Mouse (Mus musculus) cerebellum, adult 2 months (tissue): ENCODE results near the gene Adamts20. TPM values are rescaled to one million over a fixed set of nuclear protein-coding genes. Genes with fewer than 3 reads are reported as not detected.

Source experiments
- DNase-seq, 2 experiments: peaks; one replicate each; pipeline ENCODE4 v3.0.0; 2021
- H3K27ac ChIP-seq: fragments of 200-500 bp; 2 replicates; pipeline ENCODE4 v1.5.1; 2012; ENCODE audit warnings: low read length, control low read depth, inconsistent platforms; ENCODE audit not compliant: insufficient read depth
- H3K27me3 ChIP-seq: fragments of 200-500 bp; 2 replicates; pipeline ENCODE4 v1.6.1; 2012; ENCODE audit warnings: inconsistent platforms, mild to moderate bottlenecking, low read length, moderate library complexity; ENCODE audit not compliant: control insufficient read depth, insufficient read depth
- H3K4me1 ChIP-seq: fragments of 200-500 bp; 2 replicates; pipeline ENCODE4 v1.6.1; 2011; ENCODE audit warnings: low read length; ENCODE audit not compliant: control insufficient read depth, insufficient read depth
- H3K4me3 ChIP-seq: fragments of 200-500 bp; replicated peaks from 2 replicates; pipeline ENCODE3; 2011; ENCODE audit warnings: mild to moderate bottlenecking, low read depth, low read length, control low read depth; ENCODE audit not compliant: insufficient read depth
- CTCF ChIP-seq: fragments of 200-500 bp; IDR thresholded peaks from 2 replicates; pipeline ENCODE4 v1.5.1; 2011; ENCODE audit warnings: low read depth, mild to moderate bottlenecking, control low read depth, low read length, moderate library complexity, borderline replicate concordance; ENCODE audit not compliant: insufficient read depth
- POLR2A ChIP-seq: fragments of 200-500 bp; IDR thresholded peaks from 2 replicates; pipeline ENCODE4 v1.6.1; 2011; ENCODE audit warnings: low read length, control low read depth, borderline replicate concordance; ENCODE audit not compliant: insufficient read depth
- WGBS: fragments of 180-500 bp; shearing (Covaris S2); methylation state at CpG from one replicate; pipeline ENCODE4 v1.1.7; 2018; 5-methylcytosine and 5-hydroxymethylcytosine counted together
- polyA plus RNA-seq: library from polyadenylated mRNA; depleted of rRNA; stranded (reverse); fragments of >200 nt; gene quantifications from 2 replicates; pipeline ENCODE4 v1.2.3, GENCODE M21; 2012

Adamts20 gene
- polyA plus RNA-seq, 1 experiment, result 4.5 TPM

GRCm38 (mm10) chr15:94254091-94254860 lies 210.9 kb downstream of the Adamts20 start:
- peak; percentile 84 to 90 for DNase-seq
- 7% methylated on average over 14 of the region's 14 CpGs for WGBS

DNA sequence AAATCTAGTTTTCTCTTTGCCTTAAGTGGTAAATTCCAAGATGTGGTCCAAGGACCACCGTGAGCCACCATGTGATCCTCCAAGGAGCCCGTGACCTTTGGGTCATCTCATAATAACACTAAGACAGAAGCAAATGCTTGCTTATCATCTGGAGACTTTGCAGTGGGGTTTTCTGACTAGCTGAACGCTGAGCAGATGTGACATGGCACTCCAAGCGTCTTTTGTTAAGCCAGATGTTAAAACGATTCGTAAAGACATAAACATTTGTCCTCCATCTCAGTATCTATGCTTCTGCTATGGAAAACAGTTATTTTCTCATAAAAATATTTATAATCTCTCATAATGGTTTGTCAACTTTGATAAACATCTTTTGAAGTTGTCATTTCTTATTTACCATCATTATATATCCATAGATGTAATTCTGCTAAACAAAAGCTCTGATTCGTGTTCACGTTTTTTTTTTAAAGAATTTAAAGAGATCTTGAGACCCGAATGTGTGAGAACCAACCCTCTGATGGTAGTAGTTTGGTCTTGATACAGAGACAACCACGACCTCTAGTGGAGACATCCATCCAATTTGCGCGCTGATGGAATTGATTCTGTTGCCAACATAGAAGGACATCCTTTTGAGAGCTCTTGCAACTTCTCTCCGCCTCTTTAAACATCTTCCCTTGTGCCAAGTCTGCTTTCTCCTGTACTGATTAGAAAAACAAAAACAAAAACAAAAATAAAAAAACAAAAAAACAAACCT lies 212.1 kb downstream of the Adamts20 start:
- Histone ChIP-seq H3K4me1 (peaks cover 18% of the 10 kb centered on the region; the same call in 1 of the 2 replicates), H3K4me3 (no peak overlapping the region), H3K27ac (no peak overlapping the region), H3K27me3 (no peaks in the 10 kb centered on the region)
- peak in 1 of 2 experiments; percentile 13 for DNase-seq
- 47% methylated on average over 13 of the region's 13 CpGs for WGBS
- no peak for TF ChIP-seq POLR2A
- TF ChIP-seq CTCF, result no peak

More at GRCm38 (mm10) chr15:94254091-94254860, 210.9 kb downstream of the Adamts20 start:
- no peaks in the 10 kb centered on the region for H3K27me3 ChIP-seq
- peaks cover 18% of the 10 kb centered on the region; the same call in 1 of the 2 replicates for H3K4me1 ChIP-seq
- no peak for TF ChIP-seq CTCF
- TF ChIP-seq POLR2A, result no peak
- no peak overlapping the region for H3K4me3 ChIP-seq
- no peak overlapping the region for H3K27ac ChIP-seq

DNA sequence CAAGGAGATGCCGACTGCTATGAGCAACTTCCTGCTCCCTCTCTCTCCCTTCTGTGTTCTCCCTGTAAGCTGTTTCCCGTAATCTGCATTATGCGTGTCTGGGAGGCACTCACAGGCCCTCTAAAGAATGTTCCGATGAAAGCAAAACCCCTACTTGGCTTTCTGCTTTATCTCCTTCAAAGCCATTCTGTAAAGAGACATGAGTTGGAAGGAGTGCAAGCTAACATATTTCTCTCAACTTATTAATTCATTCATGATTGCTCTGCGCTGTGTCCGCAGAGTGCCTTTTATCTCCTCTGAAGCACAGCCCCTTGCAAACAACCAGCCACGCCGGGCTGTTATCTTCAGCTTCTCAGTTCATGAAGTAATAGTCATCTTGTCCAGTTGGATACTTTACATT lies 215.5 kb downstream of the Adamts20 start:
- Histone ChIP-seq H3K4me1 (peaks cover 10% of the 10 kb centered on the region; the same call in 1 of the 2 replicates), H3K27ac (no peak overlapping the region), H3K27me3 (no peaks in the 10 kb centered on the region; the same call in 1 of the 2 replicates), H3K4me3 (no peak overlapping the region)
- no peak for DNase-seq
- WGBS, result 73% methylated on average over 8 of the region's 8 CpGs
- no peak for TF ChIP-seq CTCF
- no peak for TF ChIP-seq POLR2A

GRCm38 (mm10) chr15:94248386-94248785 lies 216.8 kb downstream of the Adamts20 start:
- Histone ChIP-seq H3K4me3 (no peak overlapping the region), H3K27me3 (no peaks in the 10 kb centered on the region; the same call in 1 of the 2 replicates), H3K27ac (no peak overlapping the region), H3K4me1 (no peaks in the 10 kb centered on the region)
- TF ChIP-seq CTCF (no peak), POLR2A (no peak)
- 88% methylated on average over 6 of the region's 6 CpGs for WGBS
- DNase-seq, result no peak

DNA sequence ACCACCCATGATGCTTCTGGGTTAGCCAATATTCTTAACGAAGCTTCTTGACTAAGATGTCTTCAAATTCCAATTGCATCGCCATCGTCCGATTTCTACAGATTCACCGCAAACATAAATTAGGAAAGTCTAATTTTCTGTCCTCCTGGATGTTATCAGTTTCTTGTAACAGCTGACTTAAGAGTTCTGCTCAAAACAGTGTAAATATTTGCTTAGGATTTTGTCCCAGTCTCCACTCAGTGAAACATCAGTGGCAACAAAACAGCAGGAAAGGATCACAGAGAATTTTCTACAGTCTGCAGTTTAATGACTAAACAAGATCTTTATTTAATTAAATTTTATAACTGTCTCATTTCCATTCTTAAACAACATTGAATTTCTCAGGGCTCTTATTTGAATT lies 218.5 kb downstream of the Adamts20 start:
- no peak overlapping the region for H3K27ac ChIP-seq
- TF ChIP-seq CTCF (no peak), POLR2A (no peak)
- no peaks in the 10 kb centered on the region; the same call in 1 of the 2 replicates for H3K27me3 ChIP-seq
- no peak for DNase-seq
- 93% methylated on average over 5 of the region's 5 CpGs for WGBS
- H3K4me3 ChIP-seq, result no peak overlapping the region
- no peaks in the 10 kb centered on the region for H3K4me1 ChIP-seq

DNA sequence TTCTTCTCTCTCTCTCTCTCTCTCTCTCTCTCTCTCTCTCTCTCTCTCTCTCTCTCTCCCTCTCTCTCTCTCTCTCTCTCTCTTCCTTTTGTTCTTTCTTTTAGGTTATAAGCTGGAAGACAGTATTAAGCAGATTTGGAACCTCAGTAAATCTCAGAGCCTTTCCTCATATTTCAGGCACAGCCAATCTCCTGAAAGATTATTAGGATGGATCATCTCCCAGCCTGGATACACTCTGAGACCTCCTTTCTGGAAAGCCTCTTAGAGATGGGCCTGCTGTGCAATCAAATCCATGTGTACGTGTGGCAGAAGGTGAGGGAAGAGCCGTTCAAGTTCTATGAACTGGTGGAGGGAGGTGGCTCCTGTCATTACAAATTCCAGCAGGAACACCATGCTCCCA lies 220.9 kb downstream of the Adamts20 start:
- H3K27me3 ChIP-seq, result no peaks in the 10 kb centered on the region; the same call in 1 of the 2 replicates
- no peak overlapping the region for H3K27ac ChIP-seq
- no peaks in the 10 kb centered on the region for H3K4me1 ChIP-seq
- no peak for TF ChIP-seq CTCF
- TF ChIP-seq POLR2A, result no peak
- H3K4me3 ChIP-seq, result no peak overlapping the region
- no peak for DNase-seq
- WGBS, result 34% methylated on average over 2 of the region's 2 CpGs

- TF ChIP-seq POLR2A (no peak), CTCF (no peak)
- H3K27ac ChIP-seq, result no peak overlapping the region
- no peaks in the 10 kb centered on the region for H3K4me1 ChIP-seq
- H3K27me3 ChIP-seq, result no peaks in the 10 kb centered on the region
- H3K4me3 ChIP-seq, result no peak overlapping the region
- 83% methylated on average over 1 of the region's 1 CpGs for WGBS
- DNase-seq, result no peak
Measured at GRCm38 (mm10) chr15:94242133-94242532, 223.1 kb downstream of the Adamts20 start.
